Mouse (Mus musculus): ENCODE results near the gene Bicd2. TPM values are rescaled to one million over a fixed set of nuclear protein-coding genes. Genes with fewer than 3 reads are reported as not detected.

The Bicd2 gene
- polyA plus RNA-seq, 1 experiment from 2014 or later: 37.1 TPM

DNA sequence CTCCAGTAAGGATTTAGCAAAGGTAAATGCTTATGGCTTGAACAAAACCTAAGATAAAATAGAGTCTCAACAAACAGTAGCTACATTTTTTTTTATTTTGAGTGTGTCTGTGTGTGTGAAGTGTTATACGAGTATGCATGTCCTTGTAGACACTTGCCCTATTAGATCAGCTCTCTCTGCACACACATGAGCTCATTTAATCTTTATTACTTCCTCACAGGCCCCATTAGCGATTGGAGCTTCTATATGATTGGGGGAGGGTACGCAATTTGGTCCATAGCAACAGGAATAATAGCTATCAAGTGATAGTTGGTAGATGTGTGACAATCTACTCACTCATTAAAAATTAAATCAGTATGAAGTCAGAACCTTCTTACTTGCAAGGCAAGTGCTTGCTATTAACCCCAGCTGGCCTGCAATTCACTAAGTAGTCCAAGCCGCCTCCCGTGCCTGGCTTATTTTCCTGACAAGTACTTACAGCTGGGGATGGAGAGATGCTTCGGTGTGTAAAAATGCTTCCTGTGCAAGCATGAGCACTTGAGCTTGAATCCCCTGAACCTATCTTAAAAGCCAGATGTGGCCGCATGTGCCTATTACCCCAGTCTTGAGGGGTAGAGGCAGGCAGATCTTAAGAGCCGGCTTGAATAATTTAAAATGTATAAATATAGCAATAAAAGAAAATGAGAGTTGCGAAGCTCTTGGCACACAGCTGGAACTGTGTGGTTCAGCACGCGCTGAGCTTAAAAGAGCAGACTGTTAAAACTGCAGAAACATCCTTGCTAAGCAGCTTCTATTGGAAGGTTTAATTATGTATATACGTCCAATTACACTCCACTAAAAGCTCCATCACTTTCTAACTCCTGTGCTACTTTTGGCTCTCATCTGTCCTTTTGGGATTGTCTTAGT is 6.1 kb upstream of the Bicd2 start:
- H3K36me3 ChIP-seq (ENCODE audit: control insufficient read depth, insufficient read depth, low read length): no peaks in the 10 kb centered on the region
- no peaks in the 10 kb centered on the region for H3K4me1 ChIP-seq (ENCODE audit: control insufficient read depth, insufficient read depth, low read length)
- DNase-seq (ENCODE audit: low spot score) (no peak), ATAC-seq (ENCODE audit: insufficient read depth, low FRiP score, low TSS enrichment) (no peak)
- H3K27me3 ChIP-seq (ENCODE audit: control insufficient read depth, insufficient read depth, low read length): no peaks in the 10 kb centered on the region
- no peak overlapping the region for H3K9ac ChIP-seq (ENCODE audit: low read length)
- H3K4me2 ChIP-seq (ENCODE audit: low read depth): no peak overlapping the region
- H3K9me3 ChIP-seq (ENCODE audit: control insufficient read depth, low read length): no peaks in the 10 kb centered on the region
- H3K4me3 ChIP-seq (ENCODE audit: low read depth, low read length): no peak overlapping the region
- H3K27ac ChIP-seq (ENCODE audit: low read depth, low read length): no peak overlapping the region
- WGBS: 84% methylated on average over 12 of the region's 12 CpGs

DNA sequence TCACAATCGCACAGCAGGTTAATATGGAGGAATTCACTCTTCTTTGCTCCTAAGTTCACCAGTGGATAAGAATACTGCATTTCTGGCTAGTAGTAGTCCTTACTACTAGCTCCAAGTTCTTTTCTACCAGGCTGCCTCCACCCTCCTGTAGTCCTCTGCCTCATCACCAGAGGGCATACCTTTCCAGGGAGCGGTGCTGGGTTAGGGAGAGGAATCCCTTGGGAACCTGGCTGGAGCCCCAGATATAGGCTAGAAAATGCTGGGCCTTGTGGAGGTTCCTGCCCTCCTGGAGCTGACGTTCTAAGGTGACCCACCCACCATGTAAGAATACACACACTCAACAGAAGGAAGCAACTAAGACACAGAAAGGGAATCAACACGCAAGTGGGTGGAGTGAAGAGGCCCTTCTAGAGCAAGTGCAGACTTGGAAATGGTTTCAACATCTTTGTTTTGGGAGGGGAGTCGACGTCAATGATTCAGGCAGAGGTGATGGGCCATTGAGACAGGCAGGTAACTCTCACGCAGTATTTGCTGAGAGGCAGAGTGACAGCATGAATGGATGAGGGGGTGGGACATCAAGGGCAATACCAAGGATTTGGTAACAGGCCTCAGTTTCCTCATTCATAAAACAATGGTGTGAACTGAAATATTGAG is 2.4 kb upstream of the Bicd2 start:
- ATAC-seq (ENCODE audit: insufficient read depth, low FRiP score, low TSS enrichment): no peak
- Histone ChIP-seq H3K27me3 (ENCODE audit: control insufficient read depth, insufficient read depth, low read length) (no peaks in the 10 kb centered on the region), H3K9me3 (ENCODE audit: control insufficient read depth, low read length) (no peaks in the 10 kb centered on the region), H3K9ac (ENCODE audit: low read length) (no peak overlapping the region), H3K36me3 (ENCODE audit: control insufficient read depth, insufficient read depth, low read length) (no peaks in the 10 kb centered on the region), H3K27ac (ENCODE audit: low read depth, low read length) (no peak overlapping the region), H3K4me1 (ENCODE audit: control insufficient read depth, insufficient read depth, low read length) (peaks cover 15% of the 10 kb centered on the region; the same call in 1 of the 2 replicates), H3K4me3 (ENCODE audit: low read depth, low read length) (no peak overlapping the region), H3K4me2 (ENCODE audit: low read depth) (no peak overlapping the region)
- DNase-seq (ENCODE audit: low spot score): no peak
- 79% methylated on average over 7 of the region's 7 CpGs for WGBS

GRCm38 (mm10) chr13:49341831-49342722 is 692 bp downstream of the Bicd2 start:
- peak overlapping the region; percentile 82 for H3K4me3 ChIP-seq (ENCODE audit: low read depth, low read length)
- no peaks in the 10 kb centered on the region for H3K27me3 ChIP-seq (ENCODE audit: control insufficient read depth, insufficient read depth, low read length)
- peak overlapping the region; percentile 73 for H3K4me2 ChIP-seq (ENCODE audit: low read depth)
- peak; percentile 39 for DNase-seq (ENCODE audit: low spot score)
- no peaks in the 10 kb centered on the region for H3K9me3 ChIP-seq (ENCODE audit: control insufficient read depth, low read length)
- H3K36me3 ChIP-seq (ENCODE audit: control insufficient read depth, insufficient read depth, low read length): no peaks in the 10 kb centered on the region
- WGBS: 13% methylated on average over 25 of the region's 25 CpGs
- H3K27ac ChIP-seq (ENCODE audit: low read depth, low read length): peak overlapping the region; percentile 58; the same call in 1 of the 2 replicates
- peak overlapping the region; percentile 80 for H3K9ac ChIP-seq (ENCODE audit: low read length)
- ATAC-seq (ENCODE audit: insufficient read depth, low FRiP score, low TSS enrichment): peak; percentile 51
- H3K4me1 ChIP-seq (ENCODE audit: control insufficient read depth, insufficient read depth, low read length): peaks cover 18% of the 10 kb centered on the region; the same call in 1 of the 2 replicates

DNA sequence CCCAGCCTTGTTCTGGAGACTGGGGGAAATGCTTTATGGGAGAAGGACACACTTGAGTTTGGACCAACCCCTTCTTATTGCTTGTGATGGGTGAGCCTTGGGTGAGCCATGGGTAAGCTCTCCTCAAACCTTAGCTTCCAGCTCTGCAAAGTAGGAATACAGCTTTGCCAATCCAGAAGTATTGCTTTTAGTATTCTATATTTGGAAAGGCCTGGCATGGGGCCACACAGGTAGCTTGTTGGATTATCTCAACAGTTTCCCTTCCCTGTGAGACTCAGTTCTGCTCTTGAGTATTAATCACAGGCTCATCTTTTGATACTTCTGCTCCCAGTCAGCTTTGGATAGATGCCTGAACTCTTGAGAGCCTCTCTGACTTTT is 1.3 kb downstream of the Bicd2 start:
- Histone ChIP-seq H3K4me3 (ENCODE audit: low read depth, low read length) (peak overlapping the region; percentile 82), H3K4me1 (ENCODE audit: control insufficient read depth, insufficient read depth, low read length) (peaks cover 18% of the 10 kb centered on the region; the same call in 1 of the 2 replicates), H3K27ac (ENCODE audit: low read depth, low read length) (no peak overlapping the region), H3K9me3 (ENCODE audit: control insufficient read depth, low read length) (no peaks in the 10 kb centered on the region), H3K4me2 (ENCODE audit: low read depth) (peak overlapping the region; percentile 73), H3K27me3 (ENCODE audit: control insufficient read depth, insufficient read depth, low read length) (no peaks in the 10 kb centered on the region), H3K36me3 (ENCODE audit: control insufficient read depth, insufficient read depth, low read length) (no peaks in the 10 kb centered on the region), H3K9ac (ENCODE audit: low read length) (peak overlapping the region; percentile 80)
- no peak for ATAC-seq (ENCODE audit: insufficient read depth, low FRiP score, low TSS enrichment)
- no peak for DNase-seq (ENCODE audit: low spot score)

GRCm38 (mm10) chr13:49344567-49344966 is 3.2 kb downstream of the Bicd2 start:
- ATAC-seq (ENCODE audit: insufficient read depth, low FRiP score, low TSS enrichment) (no peak), DNase-seq (ENCODE audit: low spot score) (no peak)
- H3K9ac ChIP-seq (ENCODE audit: low read length): no peak overlapping the region
- H3K4me1 ChIP-seq (ENCODE audit: control insufficient read depth, insufficient read depth, low read length): peaks cover 21% of the 10 kb centered on the region; the same call in 1 of the 2 replicates
- no peak overlapping the region for H3K27ac ChIP-seq (ENCODE audit: low read depth, low read length)
- H3K9me3 ChIP-seq (ENCODE audit: control insufficient read depth, low read length): no peaks in the 10 kb centered on the region
- H3K4me2 ChIP-seq (ENCODE audit: low read depth): no peak overlapping the region; the same call in 1 of the 2 replicates
- no peak overlapping the region for H3K4me3 ChIP-seq (ENCODE audit: low read depth, low read length)
- 86% methylated on average over 8 of the region's 8 CpGs for WGBS
- H3K27me3 ChIP-seq (ENCODE audit: control insufficient read depth, insufficient read depth, low read length): no peaks in the 10 kb centered on the region
- H3K36me3 ChIP-seq (ENCODE audit: control insufficient read depth, insufficient read depth, low read length): no peaks in the 10 kb centered on the region

- H3K4me1 ChIP-seq (ENCODE audit: control insufficient read depth, insufficient read depth, low read length): peaks cover 21% of the 10 kb centered on the region; the same call in 1 of the 2 replicates
- H3K27me3 ChIP-seq (ENCODE audit: control insufficient read depth, insufficient read depth, low read length): no peaks in the 10 kb centered on the region
- H3K27ac ChIP-seq (ENCODE audit: low read depth, low read length): no peak overlapping the region
- no peak overlapping the region for H3K9ac ChIP-seq (ENCODE audit: low read length)
- WGBS: 85% methylated on average over 2 of the region's 2 CpGs
- no peak overlapping the region for H3K4me3 ChIP-seq (ENCODE audit: low read depth, low read length)
- H3K4me2 ChIP-seq (ENCODE audit: low read depth): no peak overlapping the region
- DNase-seq (ENCODE audit: low spot score): no peak
- ATAC-seq (ENCODE audit: insufficient read depth, low FRiP score, low TSS enrichment): no peak
- H3K36me3 ChIP-seq (ENCODE audit: control insufficient read depth, insufficient read depth, low read length): no peaks in the 10 kb centered on the region
- no peaks in the 10 kb centered on the region for H3K9me3 ChIP-seq (ENCODE audit: control insufficient read depth, low read length)
Measured at GRCm38 (mm10) chr13:49345476-49345875, 4.1 kb downstream of the Bicd2 start.

GRCm38 (mm10) chr13:49348522-49348921 is 7.1 kb downstream of the Bicd2 start:
- Histone ChIP-seq H3K9me3 (ENCODE audit: control insufficient read depth, low read length) (no peaks in the 10 kb centered on the region), H3K4me3 (ENCODE audit: low read depth, low read length) (no peak overlapping the region), H3K27ac (ENCODE audit: low read depth, low read length) (no peak overlapping the region), H3K36me3 (ENCODE audit: control insufficient read depth, insufficient read depth, low read length) (no peaks in the 10 kb centered on the region), H3K27me3 (ENCODE audit: control insufficient read depth, insufficient read depth, low read length) (no peaks in the 10 kb centered on the region), H3K9ac (ENCODE audit: low read length) (no peak overlapping the region), H3K4me2 (ENCODE audit: low read depth) (no peak overlapping the region), H3K4me1 (ENCODE audit: control insufficient read depth, insufficient read depth, low read length) (peaks cover 12% of the 10 kb centered on the region; the same call in 1 of the 2 replicates)
- WGBS: 88% methylated on average over 2 of the region's 2 CpGs
- ATAC-seq (ENCODE audit: insufficient read depth, low FRiP score, low TSS enrichment): no peak
- no peak for DNase-seq (ENCODE audit: low spot score)

DNA sequence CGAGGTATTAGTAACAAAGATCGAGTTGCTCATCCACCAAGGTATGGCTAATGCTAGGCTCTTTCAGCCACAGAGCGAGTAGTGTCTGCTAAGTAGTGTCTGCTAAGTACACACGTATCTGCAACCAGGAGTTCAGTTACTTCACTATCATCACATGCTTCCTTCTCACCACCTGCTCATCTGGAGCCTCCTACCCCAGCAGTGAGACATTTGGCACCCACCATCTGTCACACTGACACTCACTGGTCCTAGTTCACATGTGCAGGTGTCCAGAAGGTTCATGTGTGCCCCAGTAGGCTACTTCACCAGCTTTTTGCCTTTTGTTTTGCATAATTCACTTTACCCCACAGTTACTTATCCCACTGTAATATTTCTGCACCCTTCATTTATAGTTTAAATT is 8.0 kb downstream of the Bicd2 start:
- Histone ChIP-seq H3K9ac (ENCODE audit: low read length) (no peak overlapping the region), H3K27me3 (ENCODE audit: control insufficient read depth, insufficient read depth, low read length) (no peaks in the 10 kb centered on the region), H3K36me3 (ENCODE audit: control insufficient read depth, insufficient read depth, low read length) (no peaks in the 10 kb centered on the region), H3K27ac (ENCODE audit: low read depth, low read length) (no peak overlapping the region), H3K4me3 (ENCODE audit: low read depth, low read length) (no peak overlapping the region), H3K4me1 (ENCODE audit: control insufficient read depth, insufficient read depth, low read length) (peaks cover 6% of the 10 kb centered on the region; the same call in 1 of the 2 replicates), H3K4me2 (ENCODE audit: low read depth) (no peak overlapping the region), H3K9me3 (ENCODE audit: control insufficient read depth, low read length) (no peaks in the 10 kb centered on the region)
- DNase-seq (ENCODE audit: low spot score) (no peak), ATAC-seq (ENCODE audit: insufficient read depth, low FRiP score, low TSS enrichment) (no peak)
- WGBS: 87% methylated on average over 4 of the region's 4 CpGs

All from neural tube, embryonic 11.5 days (tissue).